Mouse (Mus musculus) urinary bladder, postnatal 0 days (tissue): ENCODE data around the gene Tmem183a. TPM values are rescaled to one million over a fixed set of nuclear protein-coding genes. Genes with fewer than 3 reads are reported as not detected.

Source experiments
- polyA plus RNA-seq: library from polyadenylated mRNA; unstranded; fragments of >200 nt; fragmentation: Nextera tagmentation; extraction: Ambion mirVana; gene quantifications from 2 replicates; pipeline ENCODE4 v1.2.1, GENCODE M21; 2015

The Tmem183a gene
- 41.2 and 52.5 TPM in 2 replicates for polyA plus RNA-seq

DNA sequence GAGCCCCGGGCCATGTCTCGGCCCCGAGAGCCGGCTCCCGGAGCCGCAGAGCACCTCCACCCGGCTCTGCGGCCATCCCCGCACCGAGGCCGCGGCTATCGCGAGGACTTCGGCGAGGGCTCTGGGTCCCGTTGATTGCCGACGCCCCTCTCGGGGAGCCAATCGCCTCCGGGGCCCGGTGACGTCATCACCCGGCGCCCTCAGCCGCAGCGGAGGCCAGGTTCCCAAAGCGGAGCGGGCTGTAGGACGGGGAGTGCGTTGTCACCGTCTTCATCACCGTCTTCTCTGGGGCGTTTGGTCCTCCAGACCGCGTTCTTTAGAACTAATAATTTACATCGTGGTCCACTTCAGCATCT, at the start of gene Tmem183a:
Tmem183a (minus strand) TSS at position 123 of the 356 bp plus-strand sequence.

DNA sequence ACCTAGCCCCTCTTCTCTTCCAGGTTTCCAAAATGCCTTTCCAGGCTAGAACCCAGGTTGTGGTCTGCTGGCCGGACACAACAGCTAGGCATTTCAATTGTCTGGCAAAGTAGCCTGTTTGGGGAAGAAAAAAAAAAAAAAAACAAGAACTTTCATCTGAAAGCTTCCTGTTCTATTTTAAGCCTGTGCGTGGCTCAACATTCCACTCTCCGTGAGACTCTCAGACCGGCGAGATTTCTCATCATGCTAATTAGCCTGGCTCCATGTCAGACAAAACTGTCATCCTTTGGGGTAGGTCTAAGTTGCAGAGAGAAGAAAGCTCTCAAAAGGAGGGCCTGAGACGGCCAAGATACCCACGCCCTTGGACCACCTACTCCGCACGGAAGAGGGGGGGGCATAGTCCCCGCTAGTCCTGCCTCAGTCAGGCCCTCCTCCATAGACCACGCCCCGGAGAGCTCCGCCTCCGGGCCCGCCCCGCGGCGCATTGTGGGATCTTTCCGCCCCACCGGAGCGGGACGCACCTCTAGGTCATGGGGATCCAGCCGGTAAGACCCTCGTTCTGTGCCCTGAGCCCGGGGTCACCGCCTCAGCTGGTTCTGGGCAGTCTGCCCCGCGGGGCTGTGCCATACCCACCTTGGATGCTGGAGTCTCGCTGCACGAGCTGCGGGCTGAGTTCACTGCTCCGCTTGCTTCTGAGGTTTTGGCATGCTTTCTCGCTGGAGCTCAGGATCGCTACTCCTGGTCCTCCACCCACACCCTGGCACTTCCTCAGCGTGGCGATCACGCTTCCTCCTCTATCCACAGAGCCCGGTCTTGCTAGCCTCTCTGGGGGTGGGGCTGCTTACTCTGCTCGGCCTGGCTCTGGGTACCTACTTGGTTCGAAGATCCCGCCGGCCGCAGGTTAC, 44.0 kb upstream of the Tmem183a start, which contains the start of gene Cyb5r1:
Cyb5r1 (plus strand) TSS at position 51 of the 905 bp plus-strand sequence.

DNA sequence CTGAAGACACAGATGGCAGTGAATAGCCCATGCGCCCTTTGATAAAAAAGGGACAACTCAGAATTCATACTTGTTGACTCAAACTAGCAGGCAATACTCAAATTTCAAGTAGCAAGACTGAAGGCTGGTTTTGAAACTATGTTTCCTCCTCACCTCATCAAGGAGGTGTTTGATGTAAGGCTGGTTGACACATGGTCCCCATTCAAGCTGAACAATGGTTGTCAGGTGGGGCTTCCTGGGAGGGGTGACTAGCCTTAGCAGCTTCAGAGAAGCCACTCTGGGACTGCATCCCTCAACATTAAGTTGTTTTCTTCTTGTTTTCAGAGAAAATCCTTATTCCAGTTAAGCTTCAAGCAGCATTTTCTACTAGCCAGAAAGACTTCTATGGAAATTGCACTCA, 23.9 kb upstream of the Tmem183a start, which contains the start of gene 4933406M09Rik:
4933406M09Rik (plus strand) TSS at position 275 of the 400 bp plus-strand sequence.

DNA sequence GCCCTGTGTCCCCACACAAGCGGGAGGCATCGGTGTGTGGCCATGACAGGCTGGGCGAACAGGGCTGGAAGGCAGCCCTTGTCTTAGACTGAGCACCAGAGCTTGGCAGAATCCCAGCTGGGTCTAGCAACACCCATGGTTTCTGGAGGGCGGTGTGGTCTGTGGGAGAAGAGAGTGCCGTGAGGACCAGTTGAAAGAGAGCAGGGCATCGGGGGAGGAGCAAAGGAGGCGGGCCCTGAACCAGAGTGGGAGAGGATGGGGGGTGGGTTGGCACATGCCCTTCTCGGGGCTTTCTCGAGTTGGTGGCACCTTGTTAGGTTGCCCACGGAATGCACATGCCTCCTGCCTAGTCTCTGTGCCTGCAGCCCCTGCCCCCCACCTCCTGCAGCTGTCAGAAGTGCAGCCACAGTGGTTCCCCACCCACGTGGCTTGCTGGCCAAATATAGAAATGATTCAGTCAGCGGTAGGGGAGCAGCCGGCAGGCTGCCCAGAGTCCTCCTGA, 29.0 kb downstream of the Tmem183a start, which contains the start of gene Ppfia4:
Ppfia4 (minus strand) TSS at position 159 of the 502 bp plus-strand sequence.

Other genes with a start within 250 kb of the Tmem183a start
- 0.67 and 2.6 TPM in 2 replicates for gene Chil1, start 179.8 kb downstream of the Tmem183a start, polyA plus RNA-seq
- gene Mybph, start 168.5 kb downstream of the Tmem183a start, polyA plus RNA-seq = 0.07 and 0.08 TPM in 2 replicates
- gene Adora1, start 126.5 kb downstream of the Tmem183a start, polyA plus RNA-seq = 0.18 and 0.40 TPM in 2 replicates
- gene Myog, start 72.0 kb downstream of the Tmem183a start, polyA plus RNA-seq = not detected in 2 replicates
- 2.4 and 2.6 TPM in 2 replicates for gene Ppfia4, start 29.1 kb downstream of the Tmem183a start, polyA plus RNA-seq
- gene 4933406M09Rik, start 24.0 kb upstream of the Tmem183a start, polyA plus RNA-seq = not detected in 2 replicates
- 24.3 and 24.4 TPM in 2 replicates for gene Cyb5r1, start 43.6 kb upstream of the Tmem183a start, polyA plus RNA-seq
- gene Adipor1, start 53.4 kb upstream of the Tmem183a start, polyA plus RNA-seq = 99.2 and 102 TPM in 2 replicates
- gene Klhl12, start 93.6 kb upstream of the Tmem183a start, polyA plus RNA-seq = 12.1 and 12.8 TPM in 2 replicates
- gene Rabif, start 132.7 kb upstream of the Tmem183a start, polyA plus RNA-seq = 27.2 and 27.4 TPM in 2 replicates
- gene Mgat4e, start 187.7 kb upstream of the Tmem183a start, polyA plus RNA-seq = not detected in 2 replicates
- gene Kdm5b, start 198.2 kb upstream of the Tmem183a start, polyA plus RNA-seq = 33.6 and 35.8 TPM in 2 replicates